Mouse (Mus musculus) embryo, embryonic 9.5 days (tissue): ENCODE measurements around the gene Lefty2.
A peak's percentile ranks its signal among the peaks of the same experiment; 100 is the strongest.
"Not testable (repeated sequence)": the region's sequence is repeated elsewhere in the genome, so short reads cannot be mapped to it uniquely, and the experiment has no call there.

ENCODE experiments used
- DNase-seq: peaks from one replicate; pipeline ENCODE4 v3.0.0-alpha.2; 2017; ENCODE audit errors: extremely low spot score

Lefty2 gene

DNA sequence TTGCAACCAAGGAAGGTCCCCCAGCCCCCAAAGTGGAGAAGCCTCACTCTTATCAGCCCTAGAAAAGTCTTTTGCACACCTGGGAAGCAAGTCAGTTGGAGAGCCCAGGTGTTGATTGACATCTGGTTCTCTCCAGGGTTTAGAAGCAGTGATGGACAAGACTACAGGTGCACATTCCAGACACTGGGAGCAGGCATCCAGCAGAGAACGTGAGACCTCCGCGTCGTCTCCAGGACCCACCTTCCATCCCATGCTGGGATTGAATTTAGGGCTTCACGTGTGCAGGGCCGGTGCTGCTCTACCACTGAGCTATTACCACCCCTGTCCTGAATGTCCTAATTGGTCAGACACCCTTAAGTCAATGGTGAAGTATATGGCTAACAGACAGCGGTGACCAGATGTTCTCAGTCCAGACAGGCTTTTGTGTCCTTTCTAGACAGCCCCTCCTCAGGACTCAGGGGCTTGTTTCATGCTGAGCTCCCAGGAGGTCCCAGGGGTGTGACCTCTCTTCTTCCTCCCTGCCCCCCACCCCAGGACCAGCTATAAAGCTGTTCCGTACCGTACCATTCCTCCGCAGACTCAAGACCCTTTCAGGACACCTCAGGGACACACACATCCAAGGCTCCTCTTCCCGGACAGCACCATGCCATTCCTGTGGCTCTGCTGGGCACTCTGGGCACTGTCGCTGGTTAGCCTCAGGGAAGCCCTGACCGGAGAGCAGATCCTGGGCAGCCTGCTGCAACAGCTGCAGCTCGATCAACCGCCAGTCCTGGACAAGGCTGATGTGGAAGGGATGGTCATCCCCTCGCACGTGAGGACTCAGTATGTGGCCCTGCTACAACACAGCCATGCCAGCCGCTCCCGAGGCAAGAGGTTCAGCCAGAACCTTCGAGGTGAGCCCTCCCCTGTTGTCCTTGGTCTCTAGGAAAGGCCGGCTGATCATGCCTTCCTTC lies 41.8 kb downstream of the Lefty2 start, which contains the start of gene Lefty1:
Gene Lefty1 (plus strand): TSS at position 556 of the 953 bp plus-strand sequence.
- no peak for DNase-seq

DNA sequence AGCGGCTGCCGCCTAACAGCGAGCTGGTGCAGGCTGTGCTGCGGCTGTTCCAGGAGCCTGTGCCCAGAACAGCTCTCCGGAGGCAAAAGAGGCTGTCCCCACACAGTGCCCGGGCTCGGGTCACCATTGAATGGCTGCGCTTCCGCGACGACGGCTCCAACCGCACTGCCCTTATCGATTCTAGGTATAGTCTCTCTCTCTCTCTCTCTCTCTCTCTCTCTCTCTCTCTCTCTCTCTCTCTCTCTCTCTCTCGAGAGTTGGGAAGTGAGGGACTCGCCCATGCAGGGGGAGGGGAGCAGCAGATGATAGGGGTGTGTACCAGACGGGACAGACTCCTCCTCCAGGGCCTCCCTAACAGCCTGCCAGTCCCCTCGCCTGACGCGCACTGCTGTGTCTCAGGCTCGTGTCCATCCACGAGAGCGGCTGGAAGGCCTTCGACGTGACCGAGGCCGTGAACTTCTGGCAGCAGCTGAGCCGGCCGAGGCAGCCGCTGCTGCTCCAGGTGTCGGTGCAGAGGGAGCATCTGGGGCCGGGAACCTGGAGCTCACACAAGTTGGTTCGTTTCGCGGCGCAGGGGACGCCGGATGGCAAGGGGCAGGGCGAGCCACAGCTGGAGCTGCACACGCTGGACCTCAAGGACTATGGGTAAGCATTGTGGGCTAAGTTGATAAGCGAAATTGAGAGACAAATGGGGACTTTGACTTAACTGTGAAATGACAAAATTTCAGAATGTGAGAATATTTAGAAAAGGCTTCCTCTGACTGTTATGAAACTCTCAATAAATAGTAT lies 43.9 kb downstream of the Lefty2 start:
- DNase-seq, result peak; percentile 42

DNA sequence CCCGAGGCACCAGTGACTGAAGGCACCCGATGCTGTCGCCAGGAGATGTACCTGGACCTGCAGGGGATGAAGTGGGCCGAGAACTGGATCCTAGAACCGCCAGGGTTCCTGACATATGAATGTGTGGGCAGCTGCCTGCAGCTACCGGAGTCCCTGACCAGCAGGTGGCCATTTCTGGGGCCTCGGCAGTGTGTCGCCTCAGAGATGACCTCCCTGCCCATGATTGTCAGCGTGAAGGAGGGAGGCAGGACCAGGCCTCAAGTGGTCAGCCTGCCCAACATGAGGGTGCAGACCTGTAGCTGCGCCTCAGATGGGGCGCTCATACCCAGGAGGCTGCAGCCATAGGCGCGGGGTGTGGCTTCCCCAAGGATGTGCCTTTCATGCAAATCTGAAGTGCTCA lies 44.7 kb downstream of the Lefty2 start:
- not testable (repeated sequence) for DNase-seq

DNA sequence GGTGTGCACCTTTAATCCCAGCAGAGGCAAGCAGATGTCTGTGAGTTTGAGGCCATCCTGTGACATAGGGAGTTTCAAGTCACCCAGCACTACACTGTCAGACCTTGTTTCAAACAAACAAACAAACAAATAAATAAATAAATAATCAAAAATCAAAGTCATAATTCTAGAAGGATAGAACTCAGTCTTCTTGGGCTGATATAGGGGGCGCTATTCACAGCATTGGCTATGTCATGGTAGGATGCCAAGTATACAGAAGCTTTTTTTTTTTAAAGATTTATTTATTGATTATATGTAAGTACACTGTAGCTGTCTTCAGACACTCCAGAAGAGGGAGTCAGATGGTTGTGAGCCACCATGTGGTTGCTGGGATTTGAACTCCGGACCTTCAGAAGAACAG lies 45.9 kb downstream of the Lefty2 start:
- DNase-seq, result not testable (repeated sequence)

DNA sequence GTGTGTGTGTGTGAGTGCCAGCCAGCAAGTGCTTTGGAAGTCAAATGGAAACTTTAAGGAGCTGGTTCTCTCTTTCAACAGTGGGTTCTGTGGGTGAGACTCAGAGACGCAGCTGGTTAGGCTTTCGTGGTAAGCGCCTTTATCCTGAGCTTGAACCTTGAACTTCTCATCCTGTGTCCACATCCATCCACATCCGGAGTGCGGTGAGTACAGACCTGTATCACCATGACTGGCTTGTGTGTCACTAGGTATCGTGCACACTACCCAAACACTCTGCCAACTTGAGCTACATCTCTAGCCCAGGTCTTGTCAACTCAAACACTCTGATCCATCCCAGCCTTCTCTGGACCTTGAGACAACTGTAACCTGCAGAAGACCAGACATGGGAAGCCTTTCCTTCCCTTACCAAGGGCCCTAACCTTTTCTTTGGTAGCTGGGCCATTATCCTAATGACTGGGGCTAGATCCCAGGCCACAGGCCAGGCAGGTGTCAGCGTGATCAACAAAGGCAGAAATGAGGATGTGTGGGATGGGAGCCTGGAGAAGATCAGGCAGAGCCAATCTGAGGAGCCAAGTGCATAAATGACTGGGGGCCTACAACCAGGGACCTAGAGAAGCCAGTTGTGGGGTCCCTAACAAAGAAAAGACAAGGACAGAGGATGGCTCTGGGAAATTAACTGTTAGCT lies 48.0 kb downstream of the Lefty2 start:
- no peak for DNase-seq

DNA sequence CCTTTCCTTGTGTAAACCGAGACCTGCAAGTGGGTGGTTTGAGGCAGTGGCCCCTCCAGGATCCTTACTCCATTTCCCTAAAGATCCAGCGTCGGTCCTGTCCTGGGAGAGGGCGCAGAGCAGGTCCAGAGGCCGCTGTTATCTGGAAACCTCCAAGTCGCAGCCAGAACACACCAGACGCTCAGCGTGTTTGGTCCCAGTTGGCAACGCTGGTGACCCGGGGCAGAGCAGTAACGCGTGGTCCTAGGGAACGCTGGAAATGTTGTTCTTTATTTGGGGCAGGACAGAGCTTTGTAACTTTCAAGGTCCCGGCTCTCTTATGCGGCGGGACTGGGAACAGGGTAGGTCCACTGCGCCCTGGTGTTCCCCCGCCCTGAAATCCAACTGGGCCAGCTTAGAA lies 48.8 kb downstream of the Lefty2 start:
- peak; percentile 35 for DNase-seq

DNA sequence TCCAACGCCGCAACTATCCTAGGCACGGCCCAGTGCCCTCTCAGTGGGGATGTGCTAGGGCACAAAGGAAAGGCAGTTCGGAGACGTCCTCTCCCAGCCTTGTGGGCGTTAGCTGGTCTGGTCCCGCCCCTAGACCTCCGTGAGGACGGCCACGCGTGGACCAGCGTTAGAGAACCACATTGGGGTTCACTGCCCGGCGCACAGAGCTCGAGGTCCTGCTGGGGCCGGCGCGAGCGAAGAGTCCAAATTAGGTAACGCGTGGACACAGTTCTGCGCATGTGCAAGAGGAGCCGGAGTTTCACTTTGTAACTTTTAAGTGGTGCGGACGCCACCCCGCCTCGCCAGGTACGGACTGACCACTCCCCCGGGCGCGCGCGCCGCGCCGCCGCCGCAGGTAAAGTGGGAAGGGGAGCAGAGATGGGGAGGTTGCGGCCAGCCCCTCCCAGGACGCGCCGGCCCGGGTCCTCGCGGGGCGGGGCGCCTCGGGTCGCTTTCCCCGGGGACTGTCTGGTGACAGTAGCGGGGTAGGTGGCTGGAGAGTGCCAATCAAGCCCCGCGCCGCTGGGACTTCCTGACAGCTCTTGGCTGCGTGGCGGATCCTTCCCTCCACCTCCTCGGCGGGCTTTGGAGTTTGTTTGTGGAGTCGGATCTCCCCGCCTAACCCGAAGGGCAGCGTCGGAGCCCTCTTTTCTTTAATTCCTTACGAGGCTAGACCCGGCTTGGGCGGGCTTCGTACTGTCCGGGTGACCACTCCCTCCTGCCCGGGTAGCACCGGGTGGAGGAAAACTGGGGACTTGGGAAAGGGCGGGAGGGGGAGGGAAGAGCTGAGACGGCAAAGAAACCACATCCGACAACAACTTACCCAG lies 49.5 kb downstream of the Lefty2 start, which contains the start of gene Tmem63a:
Gene Tmem63a (plus strand): TSS at position 179 of the 866 bp plus-strand sequence.
- peak; percentile 78 for DNase-seq

DNA sequence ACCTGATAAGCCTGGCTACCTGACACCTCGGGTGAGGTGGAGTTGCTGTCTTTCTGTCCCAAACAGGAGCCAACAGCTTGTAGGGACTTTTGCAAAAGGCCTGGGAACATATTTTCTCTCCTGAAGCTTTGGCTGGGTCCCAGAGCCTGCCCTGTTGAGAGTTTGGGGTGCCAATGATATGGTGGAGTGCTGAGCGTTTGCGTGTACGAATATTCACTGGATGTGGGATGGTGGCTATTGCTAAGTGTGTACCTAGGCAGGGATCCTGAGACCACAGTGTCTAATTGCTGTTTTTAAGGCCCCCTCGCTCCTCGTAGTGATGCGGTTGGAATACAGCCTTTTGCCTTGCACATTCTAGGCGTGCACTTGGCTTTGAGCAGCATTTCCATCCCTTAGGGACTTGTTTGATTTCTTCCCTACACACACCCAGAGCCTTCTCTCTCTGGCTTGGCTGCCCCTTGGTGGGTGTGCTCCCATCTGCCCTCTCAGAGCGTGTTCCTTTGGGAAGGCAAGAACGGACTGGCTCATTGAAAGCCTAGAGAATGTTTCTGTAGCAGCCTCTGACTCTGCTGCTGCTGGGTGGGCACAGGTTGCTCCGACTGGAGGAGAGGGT lies 50.2 kb downstream of the Lefty2 start:
- DNase-seq, result no peak

DNA sequence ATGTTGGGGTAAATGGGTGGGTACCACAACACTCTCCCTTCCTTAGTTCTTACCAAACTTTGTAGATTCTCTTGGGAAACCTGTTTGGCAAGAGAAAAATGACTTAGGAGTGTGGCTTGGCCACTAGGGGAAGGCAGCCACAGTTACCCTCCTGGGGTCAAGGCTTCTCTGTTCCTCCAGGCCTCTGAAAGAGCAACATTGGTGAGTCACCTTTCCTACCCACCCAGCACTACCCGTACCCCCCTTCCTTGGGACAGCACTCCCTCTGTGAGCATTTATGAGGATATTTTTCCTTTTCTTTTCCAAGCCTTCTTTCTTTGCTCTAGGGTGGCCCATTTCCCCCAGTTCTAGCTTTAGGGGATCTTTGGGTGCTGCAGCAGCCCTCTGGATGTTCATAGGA lies 51.0 kb downstream of the Lefty2 start:
- DNase-seq, result no peak

DNA sequence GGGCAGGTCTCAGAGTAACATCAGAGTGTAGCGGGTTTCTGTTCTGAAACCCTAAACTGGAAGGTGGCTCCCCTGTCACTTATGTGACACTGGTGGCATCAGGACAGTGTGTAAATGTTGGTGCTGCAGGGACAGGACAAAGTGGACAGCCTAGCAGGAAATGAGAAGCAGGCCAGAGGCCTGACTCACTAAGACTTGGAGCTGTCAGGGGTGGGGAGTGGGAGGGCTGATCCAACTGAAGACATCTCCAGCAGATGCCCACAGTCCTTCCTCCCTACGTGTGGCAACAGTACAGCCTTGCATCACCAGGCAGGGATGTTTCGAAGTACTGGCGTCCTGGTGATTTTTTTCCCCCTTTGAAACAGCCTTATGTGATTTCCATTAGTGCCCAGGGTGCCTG lies 51.6 kb downstream of the Lefty2 start:
- DNase-seq, result no peak

DNA sequence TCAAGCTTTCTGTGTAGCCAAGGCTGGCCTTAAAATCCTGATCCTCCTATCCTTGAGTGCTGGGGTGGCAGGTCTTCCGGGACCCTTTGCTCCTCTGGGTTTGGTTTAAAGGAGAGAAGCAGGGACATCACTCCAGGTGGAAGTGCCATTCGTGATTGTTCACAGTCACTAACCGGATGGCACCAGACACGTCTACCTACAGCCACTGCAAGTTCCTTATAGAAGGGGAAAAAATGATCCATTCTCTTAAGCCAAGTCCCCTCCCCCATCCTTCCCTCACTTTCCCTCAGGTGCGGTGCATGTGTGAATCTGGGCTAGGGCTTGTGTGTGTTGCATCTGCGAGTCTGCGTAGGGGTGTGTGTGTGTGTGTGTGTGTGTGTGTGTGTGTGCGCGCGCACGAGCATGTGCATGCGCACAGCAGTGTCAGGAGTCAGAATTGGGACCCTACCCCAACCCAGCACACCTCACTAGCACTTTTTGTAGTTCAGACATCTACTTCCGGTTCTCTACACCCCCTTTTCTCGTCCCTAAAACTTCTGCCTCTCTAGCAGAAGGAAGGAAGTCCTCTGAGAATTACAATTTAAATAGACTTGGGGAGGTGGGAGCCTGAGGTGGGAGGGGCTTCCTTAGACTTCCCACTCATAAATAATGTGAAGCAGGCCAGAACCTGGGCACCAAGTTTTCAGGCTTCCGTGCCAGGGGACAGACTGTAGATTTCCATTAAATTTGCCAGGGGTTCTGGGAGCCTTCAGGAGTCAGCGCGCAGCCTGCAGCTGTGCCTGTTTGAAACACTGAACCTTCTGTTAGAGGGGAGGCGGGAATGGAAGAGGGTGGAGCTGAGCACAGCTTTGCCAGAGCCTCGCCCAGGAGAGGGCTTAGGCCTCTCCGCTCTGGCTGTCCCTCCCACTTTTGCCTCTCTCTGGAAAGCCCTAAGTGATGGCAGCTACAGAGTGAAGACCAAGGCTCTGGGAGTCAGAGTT lies 52.4 kb downstream of the Lefty2 start:
- peak; percentile 47 for DNase-seq

DNA sequence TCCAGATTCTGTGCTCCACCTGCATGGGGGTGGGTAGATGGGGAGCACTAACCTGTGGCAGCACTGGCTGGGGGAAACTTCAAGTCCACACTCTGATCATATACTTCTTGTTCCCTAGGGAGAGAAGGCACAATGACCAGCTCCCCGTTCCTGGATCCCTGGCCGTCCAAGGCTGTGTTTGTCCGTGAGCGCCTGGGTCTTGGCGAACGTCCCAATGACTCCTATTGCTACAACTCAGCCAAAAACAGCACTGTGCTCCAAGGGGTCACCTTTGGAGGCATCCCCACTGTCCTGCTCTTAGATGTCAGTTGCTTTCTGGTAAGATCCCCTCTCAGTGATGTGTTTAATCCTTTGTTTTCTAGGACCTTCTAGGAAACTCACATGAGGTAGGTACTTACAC lies 53.5 kb downstream of the Lefty2 start:
- no peak for DNase-seq
